Mouse (Mus musculus): ENCODE data around the gene Zfp85. TPM values are rescaled to one million over a fixed set of nuclear protein-coding genes. Genes with fewer than 3 reads are reported as not detected.
"Not testable (repeated sequence)": the region's sequence is repeated elsewhere in the genome, so short reads cannot be mapped to it uniquely, and the experiment has no call there.

The Zfp85 gene
- polyA plus RNA-seq, 1 experiment, result 0.96 TPM

GRCm38 (mm10) chr13:67728641-67729318 is 26.2 kb downstream of the Zfp85 start, which contains the start of gene Zfp65:
TSS of gene Zfp65 (minus strand) at chr13:67729173.
- Histone ChIP-seq H3K27ac (ENCODE audit: control insufficient read depth, insufficient read depth, low read length) (no peak within 1 kb of the TSS), H3K27me3 (ENCODE audit: control insufficient read depth, insufficient read depth, low read length) (no peaks in the 10 kb centered on the region), H3K36me3 (ENCODE audit: control insufficient read depth, insufficient read depth, low read length) (no peaks in the 10 kb centered on the region), H3K4me3 (ENCODE audit: control insufficient read depth, insufficient read depth, low read length) (peak within 1 kb of the TSS; percentile 64), H3K4me1 (replicated peaks; ENCODE audit: control insufficient read depth, insufficient read depth, low read length) (peaks cover 2% of the 10 kb centered on the region; the same call in 1 of the 2 replicates)
- peak; percentile 26 for DNase-seq
- TF ChIP-seq CTCF (IDR thresholded peaks at IDR 0.05; ENCODE audit: borderline replicate concordance, control insufficient read depth, extremely low read depth, insufficient read depth, low read length, poor library complexity) (no peak), POLR2A (IDR thresholded peaks at IDR 0.05; ENCODE audit: control insufficient read depth, extremely low read depth, insufficient read depth, low read length, poor library complexity) (no peak)
- 3% methylated on average over 16 of the region's 21 CpGs for WGBS

- no peak for TF ChIP-seq POLR2A (IDR thresholded peaks at IDR 0.05; ENCODE audit: control insufficient read depth, extremely low read depth, insufficient read depth, low read length, poor library complexity)
- TF ChIP-seq CTCF (IDR thresholded peaks at IDR 0.05; ENCODE audit: borderline replicate concordance, control insufficient read depth, extremely low read depth, insufficient read depth, low read length, poor library complexity), result no peak
- Histone ChIP-seq H3K27ac (ENCODE audit: control insufficient read depth, insufficient read depth, low read length) (no peak overlapping the region), H3K36me3 (ENCODE audit: control insufficient read depth, insufficient read depth, low read length) (no peaks in the 10 kb centered on the region), H3K4me1 (replicated peaks; ENCODE audit: control insufficient read depth, insufficient read depth, low read length) (peaks cover 4% of the 10 kb centered on the region), H3K27me3 (ENCODE audit: control insufficient read depth, insufficient read depth, low read length) (no peaks in the 10 kb centered on the region), H3K4me3 (ENCODE audit: control insufficient read depth, insufficient read depth, low read length) (no peak overlapping the region)
- DNase-seq, result no peak
- WGBS, result 77% methylated on average over 1 of the region's 1 CpGs
Measured at GRCm38 (mm10) chr13:67728106-67728505, 26.9 kb downstream of the Zfp85 start.

- WGBS, result 98% methylated on average over 2 of the region's 2 CpGs
- not testable (repeated sequence) for H3K4me3 ChIP-seq (ENCODE audit: control insufficient read depth, insufficient read depth, low read length); H3K4me1 ChIP-seq (replicated peaks; ENCODE audit: control insufficient read depth, insufficient read depth, low read length); DNase-seq; H3K36me3 ChIP-seq (ENCODE audit: control insufficient read depth, insufficient read depth, low read length); H3K27ac ChIP-seq (ENCODE audit: control insufficient read depth, insufficient read depth, low read length); H3K27me3 ChIP-seq (ENCODE audit: control insufficient read depth, insufficient read depth, low read length)
Measured at GRCm38 (mm10) chr13:67725331-67725730, 29.7 kb downstream of the Zfp85 start.

GRCm38 (mm10) chr13:67723848-67724479 is 31.1 kb downstream of the Zfp85 start:
- no peak for TF ChIP-seq CTCF (IDR thresholded peaks at IDR 0.05; ENCODE audit: borderline replicate concordance, control insufficient read depth, extremely low read depth, insufficient read depth, low read length, poor library complexity)
- TF ChIP-seq POLR2A (IDR thresholded peaks at IDR 0.05; ENCODE audit: control insufficient read depth, extremely low read depth, insufficient read depth, low read length, poor library complexity), result no peak
- peak overlapping the region; percentile 100 for H3K4me3 ChIP-seq (ENCODE audit: control insufficient read depth, insufficient read depth, low read length)

More at GRCm38 (mm10) chr13:67723848-67724479, 31.1 kb downstream of the Zfp85 start:
- 1% methylated on average over 17 of the region's 17 CpGs for WGBS
- H3K27ac ChIP-seq (ENCODE audit: control insufficient read depth, insufficient read depth, low read length), result peak overlapping the region; percentile 50; the same call in 1 of the 2 replicates
- H3K36me3 ChIP-seq (ENCODE audit: control insufficient read depth, insufficient read depth, low read length), result no peaks in the 10 kb centered on the region
- H3K27me3 ChIP-seq (ENCODE audit: control insufficient read depth, insufficient read depth, low read length), result no peaks in the 10 kb centered on the region
- H3K4me1 ChIP-seq (replicated peaks; ENCODE audit: control insufficient read depth, insufficient read depth, low read length), result peaks cover 4% of the 10 kb centered on the region
- DNase-seq, result peak; percentile 88

Other genes starting within 250 kb of the Zfp85 start
- not detected in 2 replicates for gene Gm26965, start 229.1 kb downstream of the Zfp85 start, polyA plus RNA-seq (2012; rRNA removed)
- gene Zfp87, start 229.1 kb downstream of the Zfp85 start, polyA plus RNA-seq (2012; rRNA removed), result 31.2 and 43.7 TPM in 2 replicates
- gene Zfp748, start 201.4 kb downstream of the Zfp85 start, polyA plus RNA-seq (2012; rRNA removed), result 7.0 and 8.6 TPM in 2 replicates
- 1.1 and 1.2 TPM in 2 replicates for gene Zfp729b, start 145.5 kb downstream of the Zfp85 start, polyA plus RNA-seq (2012; rRNA removed)
- 1.0 TPM in 1 of 2 replicates, not detected in the other for gene Gm49345, start 117.5 kb downstream of the Zfp85 start, polyA plus RNA-seq (2012; rRNA removed)
- 1.8 and 2.0 TPM in 2 replicates for gene Zfp729a, start 117.4 kb downstream of the Zfp85 start, polyA plus RNA-seq (2012; rRNA removed)
- 9.9 and 10.4 TPM in 2 replicates for gene Zfp738, start 68.2 kb downstream of the Zfp85 start, polyA plus RNA-seq (2012; rRNA removed)
- 1.4 TPM in 2 replicates for gene Zfp65, start 26.1 kb downstream of the Zfp85 start, polyA plus RNA-seq (2012; rRNA removed)
- 0.96 and 1.7 TPM in 2 replicates for gene Zfp493, start 24.5 kb upstream of the Zfp85 start, polyA plus RNA-seq (2012; rRNA removed)
- gene Zfp273, start 58.5 kb upstream of the Zfp85 start, polyA plus RNA-seq (2012; rRNA removed), result 0.90 and 1.2 TPM in 2 replicates
- gene Gm10037, start 75.9 kb upstream of the Zfp85 start, polyA plus RNA-seq (2012; rRNA removed), result 0.34 TPM in 1 of 2 replicates, not detected in the other
- gene BC048507, start 108.1 kb upstream of the Zfp85 start, polyA plus RNA-seq (2012; rRNA removed), result not detected in 2 replicates